Mouse (Mus musculus) lung, adult 2 months (tissue): ENCODE results near the gene Acsbg1.

ENCODE experiments used
- CTCF ChIP-seq: fragments of 200-500 bp; IDR thresholded peaks from 2 replicates; pipeline ENCODE4 v1.5.1; 2011; ENCODE audit warnings: mild to moderate bottlenecking, low read length, control low read depth; ENCODE audit not compliant: insufficient read depth
- POLR2A ChIP-seq: fragments of 200-500 bp; IDR thresholded peaks from 2 replicates; pipeline ENCODE4 v1.6.1; 2011; ENCODE audit warnings: low read depth, mild to moderate bottlenecking, control low read depth, low read length, borderline replicate concordance; ENCODE audit errors: extremely low read depth

DNA sequence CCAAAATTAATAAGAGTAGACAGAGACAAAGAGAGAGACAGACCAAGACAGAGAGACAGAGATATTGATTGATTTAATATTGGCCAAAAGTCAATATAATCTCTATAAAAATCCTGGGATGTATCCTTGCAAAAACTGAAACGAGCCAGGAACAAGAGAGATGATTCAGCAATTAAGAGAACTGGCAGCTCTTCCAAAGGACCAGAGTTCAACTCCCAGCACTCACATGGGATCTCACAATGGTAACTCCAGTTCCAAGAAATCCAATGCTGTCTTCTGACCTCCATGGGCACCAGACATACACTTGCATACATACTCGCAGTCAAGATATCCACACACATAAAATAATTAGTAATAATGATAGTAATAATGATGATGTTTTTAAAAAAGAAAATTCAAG, 8.9 kb downstream of the Acsbg1 start:
- no peak for TF ChIP-seq POLR2A
- TF ChIP-seq CTCF = no peak
